Mouse (Mus musculus) gastrocnemius, postnatal 36 days (tissue): ENCODE data around the gene Por. TPM values are rescaled to one million over a fixed set of nuclear protein-coding genes. Genes with fewer than 3 reads are reported as not detected.

Experiments
- DNase-seq, 2 experiments: peaks; one replicate each; pipeline ENCODE4 v3.0.0; 2022
- intact Hi-C: fragments of 180-260 bp; cut with DNase I; formaldehyde crosslinking; loops from one replicate; pipeline ENCODE4 v1.15.1; 2025
- total RNA-seq, 2 experiments: library from RNA; stranded (reverse); gene quantifications; 2 replicates each; pipeline ENCODE4 v1.2.3; 2021

Gene Por
- total RNA-seq, 2 experiments from 2014 or later: 26.3 to 31.8 TPM

DNA sequence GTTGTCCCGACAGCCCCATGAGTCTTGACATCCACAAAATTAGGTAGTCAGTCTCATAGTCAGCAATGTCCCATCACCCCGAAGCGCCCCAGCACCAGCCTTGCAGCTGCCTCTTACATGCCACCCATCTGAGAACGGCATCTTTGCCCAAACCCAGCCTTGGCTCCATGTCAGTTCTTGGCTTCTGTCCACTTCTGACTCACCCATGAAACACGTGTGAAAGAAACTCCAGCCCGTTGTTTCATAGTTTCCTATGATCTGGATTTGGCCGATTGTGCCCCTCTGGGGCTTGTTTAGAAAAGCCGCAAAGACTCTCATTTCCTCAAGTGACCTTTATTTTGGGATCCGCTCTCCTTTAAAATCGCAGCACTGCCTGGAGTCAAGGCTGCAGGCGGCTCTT, 52.3 kb downstream of the Por start:
- DNase-seq: peak; percentile 58 to 64
- intact Hi-C loops: loop anchor here (5.0 kb wide), 1 partner anchor 35 kb away; no protein-coding TSS in a partner anchor

DNA sequence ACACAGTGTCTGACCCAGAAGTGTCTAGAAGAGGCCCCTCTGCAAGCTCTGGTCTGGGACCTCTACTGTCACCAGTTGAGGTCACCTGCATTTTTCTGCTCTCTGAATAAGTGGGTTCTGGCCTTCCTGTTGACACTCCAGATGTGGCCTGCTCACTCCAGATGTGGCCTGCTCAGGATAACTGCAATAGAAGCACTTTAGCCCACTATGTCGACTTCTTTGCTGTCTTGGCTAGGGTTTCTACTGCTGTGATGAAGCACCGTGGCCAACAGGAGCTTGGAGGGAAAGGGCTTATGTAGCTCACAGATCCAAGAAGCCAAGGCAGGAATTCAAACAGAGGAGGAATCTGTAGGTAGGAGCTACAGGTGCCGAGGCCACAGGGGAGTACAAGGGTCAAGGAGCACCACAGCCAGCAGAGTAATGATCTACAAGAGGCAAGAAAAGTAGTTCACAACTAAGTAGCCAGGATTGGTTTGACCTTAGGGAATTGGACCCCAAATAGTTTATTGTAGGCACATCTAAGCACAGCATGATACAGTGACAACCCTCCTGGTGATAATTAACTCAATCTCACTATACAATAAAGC, 53.4 kb downstream of the Por start:
- intact Hi-C loops: loop anchor here (5.0 kb wide), 1 partner anchor 36 kb away; no protein-coding TSS in a partner anchor
- no peak for DNase-seq

DNA sequence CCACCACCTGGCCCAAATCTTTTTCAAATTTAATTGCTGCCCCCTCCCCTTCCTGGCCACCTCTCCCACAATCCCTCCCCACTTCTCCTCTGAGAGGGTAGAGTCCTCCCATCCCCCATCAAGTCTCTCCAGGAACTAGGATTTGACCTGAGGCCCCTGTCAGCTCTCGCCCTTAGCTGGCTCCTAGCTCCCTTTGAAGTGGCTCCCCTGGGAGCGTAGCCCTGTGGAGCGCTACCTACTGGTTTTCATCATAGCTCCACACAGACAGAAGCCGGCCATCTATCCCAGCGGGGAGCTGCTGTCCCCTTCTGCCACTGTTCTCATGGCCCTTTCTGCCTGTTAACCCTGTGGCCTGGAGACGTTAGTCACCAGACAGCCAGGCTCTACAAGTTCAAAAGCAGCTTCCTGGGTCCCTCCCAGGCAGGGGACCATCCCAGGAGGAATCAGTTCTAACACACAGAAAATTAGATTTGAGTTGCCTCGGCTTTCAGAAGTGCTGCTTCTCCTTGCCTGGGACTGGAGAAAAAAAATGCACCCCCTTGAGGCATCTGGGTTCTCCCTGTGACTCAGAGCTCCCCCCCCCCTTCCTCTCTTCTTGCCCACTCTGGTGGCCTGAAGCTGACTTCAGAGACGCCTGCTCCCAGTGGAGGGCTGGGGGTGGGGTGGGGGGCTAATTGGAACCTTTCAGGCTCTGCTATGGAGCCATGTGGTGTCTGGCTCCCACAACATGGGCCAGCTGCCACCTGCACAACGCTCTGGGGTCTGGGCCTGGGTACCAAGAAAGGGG, 54.9 kb downstream of the Por start:
- intact Hi-C loops: loop anchor here (5.0 kb wide), 1 partner anchor 37 kb away; no protein-coding TSS in a partner anchor
- no peak for DNase-seq

DNA sequence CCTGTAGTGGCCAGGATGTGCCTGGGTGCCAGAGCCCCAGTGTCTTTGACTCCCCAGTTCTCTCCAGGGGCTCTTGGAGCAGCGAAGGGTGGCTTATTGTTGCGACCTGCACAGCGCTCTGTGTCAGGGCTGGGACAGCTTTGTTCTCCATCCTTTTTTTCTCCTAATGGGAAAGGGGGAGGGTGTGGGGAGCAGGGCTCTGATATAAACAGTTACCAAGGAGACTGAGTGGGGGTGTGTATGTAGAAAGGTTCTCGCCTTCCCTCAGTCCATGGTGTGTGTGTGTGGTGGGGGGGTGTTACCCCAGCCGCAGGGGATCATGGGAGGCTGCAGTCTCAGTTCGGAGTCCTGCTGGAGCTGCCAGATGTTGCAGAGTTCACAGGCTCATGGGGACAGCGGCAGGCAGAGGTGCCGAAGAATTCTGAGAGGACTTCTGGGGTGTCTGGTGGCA, 55.6 kb downstream of the Por start:
- intact Hi-C loops: no loop called here
- DNase-seq: no peak

DNA sequence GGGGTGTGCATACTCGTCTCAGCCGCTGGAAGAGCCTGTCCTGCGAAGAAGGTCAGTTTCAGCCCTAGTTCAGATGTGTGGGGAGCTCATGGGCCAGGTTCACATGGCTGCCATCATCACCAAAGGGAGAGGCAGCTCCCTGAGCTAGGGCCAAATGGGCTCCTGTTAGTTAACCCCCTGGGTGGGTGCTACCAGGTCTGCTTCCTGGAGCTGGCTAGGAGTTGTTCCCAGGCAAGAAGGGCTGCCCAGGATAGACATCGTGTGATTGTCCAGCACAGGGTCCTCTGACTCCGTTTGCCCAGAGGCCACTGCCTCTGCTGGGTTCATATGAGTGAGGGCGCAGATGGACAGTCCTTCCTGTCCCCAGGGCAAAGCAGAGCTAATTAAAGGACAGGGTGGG, 56.2 kb downstream of the Por start:
- no peak for DNase-seq
- intact Hi-C loops: no loop called here

DNA sequence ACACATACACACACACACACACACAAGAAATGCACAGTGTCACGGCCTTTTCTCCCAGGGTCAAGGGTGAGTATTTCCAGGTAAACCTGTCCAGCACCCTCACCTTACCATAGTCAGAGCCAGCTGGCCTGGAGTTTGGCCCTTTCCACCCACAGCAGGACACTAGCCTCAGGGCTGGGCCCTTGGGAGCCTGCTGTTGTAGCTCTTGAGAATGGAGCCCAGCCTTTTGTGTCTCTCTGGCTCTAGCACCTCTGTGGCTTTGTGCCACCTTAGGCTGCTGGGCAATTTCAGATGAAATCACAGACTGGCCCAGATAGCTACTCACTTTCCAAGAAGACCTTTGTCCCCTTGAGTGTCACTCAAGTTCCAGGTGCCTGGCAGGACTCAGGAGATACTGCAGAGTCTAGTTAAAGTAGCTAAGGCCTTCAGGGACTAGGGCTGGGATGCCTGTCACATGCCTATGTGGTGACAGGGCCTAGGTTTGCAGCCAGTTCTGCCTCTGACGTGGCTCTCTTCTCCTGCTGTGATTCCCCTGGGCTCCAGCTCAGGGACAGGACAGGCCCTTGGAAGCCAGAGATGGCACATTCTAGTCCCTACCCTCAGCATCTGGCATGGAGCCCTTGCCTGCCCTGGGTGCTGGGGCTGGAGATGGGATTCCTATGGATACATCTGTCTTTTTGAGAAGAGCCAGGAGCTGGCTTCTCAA, 57.0 kb downstream of the Por start:
- intact Hi-C loops: no loop called here
- no peak for DNase-seq

DNA sequence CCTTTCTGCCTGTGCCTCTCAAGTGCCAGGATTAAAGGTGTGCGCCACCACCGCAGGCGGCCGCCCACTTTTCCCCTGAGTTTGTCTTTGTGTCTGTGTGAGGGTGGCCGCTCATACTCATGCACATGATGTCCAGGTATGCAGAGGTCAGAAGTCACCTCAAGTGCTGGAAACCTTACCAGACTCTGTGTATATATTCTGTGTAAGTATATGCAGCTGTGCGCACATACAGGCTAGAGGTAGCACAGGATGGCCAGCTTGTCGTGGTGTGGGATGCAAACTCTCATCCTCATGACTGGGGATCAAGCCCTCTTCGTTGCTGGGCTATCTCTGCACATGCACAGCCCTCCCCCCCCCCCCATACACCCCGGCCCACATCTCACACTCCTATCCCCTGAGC, 58.0 kb downstream of the Por start:
- intact Hi-C loops: no loop called here
- DNase-seq: no peak

DNA sequence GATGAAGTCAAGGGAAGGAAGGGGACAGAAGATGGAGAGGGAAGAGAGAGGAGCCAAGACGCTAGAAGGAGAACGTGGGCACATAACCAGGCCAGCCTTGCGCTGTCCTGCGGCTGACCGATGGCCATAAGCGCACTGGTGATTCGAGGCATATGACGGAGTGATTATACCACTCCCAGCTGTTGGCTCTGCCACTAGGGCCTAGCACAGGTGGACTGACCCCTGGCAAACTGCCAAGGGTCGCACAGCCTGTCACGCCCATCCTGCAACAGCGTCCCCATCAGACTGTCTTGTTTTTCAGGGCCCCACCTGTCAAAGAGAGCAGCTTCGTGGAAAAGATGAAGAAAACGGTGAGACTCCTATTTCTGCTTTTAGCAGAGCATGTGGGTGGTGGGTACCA, 58.5 kb downstream of the Por start:
- intact Hi-C loops: no loop called here
- no peak for DNase-seq

DNA sequence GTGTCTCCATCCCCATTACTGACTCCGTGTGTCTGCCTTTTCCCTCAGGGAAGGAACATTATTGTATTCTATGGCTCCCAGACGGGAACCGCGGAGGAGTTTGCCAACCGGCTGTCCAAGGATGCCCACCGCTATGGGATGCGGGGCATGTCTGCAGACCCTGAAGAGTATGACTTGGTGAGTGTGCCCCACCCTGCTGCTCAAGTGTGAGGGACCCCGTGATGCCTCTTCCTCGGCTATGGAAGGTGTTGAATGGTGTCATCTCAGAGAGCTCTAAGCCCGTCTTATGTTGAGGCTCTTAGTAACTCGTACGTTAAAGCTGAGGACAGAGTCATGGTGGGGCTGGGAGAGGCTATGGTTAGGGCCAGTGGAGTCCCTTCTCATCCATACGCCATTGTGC, 59.5 kb downstream of the Por start:
- intact Hi-C loops: no loop called here
- no peak for DNase-seq

DNA sequence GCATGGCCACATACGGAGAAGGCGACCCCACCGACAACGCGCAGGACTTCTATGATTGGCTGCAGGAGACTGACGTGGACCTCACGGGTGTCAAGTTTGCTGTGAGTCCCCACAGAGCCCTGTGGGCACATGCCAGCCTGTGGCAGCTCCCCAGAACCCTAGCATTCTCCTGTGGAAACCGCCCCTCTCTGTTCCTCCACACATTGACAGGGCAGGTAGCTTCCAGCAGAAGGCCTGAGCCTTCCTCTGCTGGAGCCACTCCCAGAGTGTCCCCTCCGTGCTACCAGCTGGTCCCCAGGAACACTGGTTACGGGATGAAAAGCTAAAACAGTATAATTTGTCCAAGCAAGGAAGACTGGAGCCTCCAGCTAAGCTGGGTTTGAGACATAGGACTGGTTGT, 60.4 kb downstream of the Por start:
- intact Hi-C loops: no loop called here
- DNase-seq: no peak

DNA sequence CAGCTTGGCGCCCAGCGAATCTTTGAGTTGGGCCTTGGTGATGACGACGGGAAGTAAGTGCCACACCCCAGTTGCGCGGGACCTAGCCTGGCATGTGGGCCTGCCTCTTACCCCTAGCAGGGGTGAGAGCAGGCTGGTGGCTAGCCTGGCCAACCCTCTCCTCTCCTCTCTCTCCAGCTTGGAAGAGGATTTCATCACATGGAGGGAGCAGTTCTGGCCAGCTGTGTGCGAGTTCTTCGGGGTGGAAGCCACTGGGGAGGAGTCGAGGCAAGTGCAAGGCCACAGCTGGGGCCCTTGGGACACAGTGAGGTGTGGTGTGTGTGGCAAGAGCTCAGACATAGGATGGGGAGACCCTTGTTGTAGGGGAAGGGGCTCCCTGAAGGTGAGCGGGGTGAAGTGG, 61.1 kb downstream of the Por start:
- DNase-seq: no peak

DNA sequence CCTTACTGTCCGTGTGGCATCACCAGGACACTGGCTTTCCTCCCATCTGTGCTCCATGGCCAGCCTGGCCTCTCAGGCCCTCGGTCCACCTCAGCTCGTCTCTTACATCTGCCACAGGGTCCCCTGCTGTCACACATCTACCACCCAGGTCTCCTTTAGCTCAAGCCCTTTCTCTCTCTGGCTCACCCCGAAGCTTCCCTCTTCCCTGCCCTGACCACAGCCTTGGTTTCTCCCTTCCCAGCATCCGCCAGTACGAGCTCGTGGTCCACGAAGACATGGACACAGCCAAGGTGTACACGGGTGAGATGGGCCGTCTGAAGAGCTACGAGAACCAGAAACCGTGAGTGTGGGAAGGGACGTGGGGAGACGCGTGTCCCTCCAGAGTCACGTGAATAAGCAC, 61.5 kb downstream of the Por start:
- DNase-seq: no peak
- intact Hi-C loops: no loop called here

More for the DNA sequence above, 61.1 kb downstream of the Por start:
- intact Hi-C loops: no loop called here

DNA sequence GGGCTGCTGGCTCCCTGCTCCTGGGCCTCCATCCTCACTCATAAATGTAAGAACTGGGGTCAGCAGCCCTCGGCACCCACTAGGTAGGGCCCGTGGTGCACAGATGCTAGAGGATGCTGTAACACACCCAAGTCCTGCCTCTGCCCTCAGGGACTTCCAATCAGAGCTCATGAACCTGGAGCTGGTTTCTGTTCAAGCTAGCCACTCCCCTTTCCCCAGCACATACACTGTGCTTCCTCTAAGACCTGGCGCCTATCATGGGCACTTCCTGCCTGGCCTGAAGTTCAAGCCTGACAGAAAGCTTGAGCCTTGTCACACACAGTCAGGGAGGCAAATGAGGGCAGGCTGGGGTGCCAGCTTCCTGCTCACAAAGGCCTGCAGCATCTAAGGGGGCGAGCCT, 63.2 kb downstream of the Por start:
- intact Hi-C loops: no loop called here
- DNase-seq: no peak

DNA sequence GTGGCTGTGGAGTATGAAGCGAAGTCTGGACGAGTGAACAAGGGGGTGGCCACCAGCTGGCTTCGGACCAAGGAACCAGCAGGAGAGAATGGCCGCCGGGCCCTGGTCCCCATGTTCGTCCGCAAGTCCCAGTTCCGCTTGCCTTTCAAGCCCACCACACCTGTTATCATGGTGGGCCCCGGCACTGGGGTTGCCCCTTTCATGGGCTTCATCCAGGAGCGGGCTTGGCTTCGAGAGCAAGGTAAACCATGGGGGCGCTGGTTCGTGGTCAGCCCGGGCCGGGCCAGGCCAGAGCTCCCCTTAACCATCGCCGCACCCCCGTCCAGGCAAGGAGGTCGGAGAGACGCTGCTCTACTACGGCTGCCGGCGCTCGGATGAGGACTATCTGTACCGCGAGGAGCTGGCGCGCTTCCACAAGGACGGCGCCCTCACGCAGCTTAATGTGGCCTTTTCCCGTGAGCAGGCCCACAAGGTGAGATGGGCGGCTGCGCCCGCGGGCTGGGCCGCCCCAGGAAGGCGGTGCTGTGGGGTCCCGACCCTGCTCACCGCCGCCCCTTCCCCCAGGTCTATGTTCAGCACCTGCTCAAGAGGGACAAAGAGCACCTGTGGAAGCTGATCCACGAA, 64.3 kb downstream of the Por start:
- intact Hi-C loops: no loop called here
- no peak for DNase-seq

DNA sequence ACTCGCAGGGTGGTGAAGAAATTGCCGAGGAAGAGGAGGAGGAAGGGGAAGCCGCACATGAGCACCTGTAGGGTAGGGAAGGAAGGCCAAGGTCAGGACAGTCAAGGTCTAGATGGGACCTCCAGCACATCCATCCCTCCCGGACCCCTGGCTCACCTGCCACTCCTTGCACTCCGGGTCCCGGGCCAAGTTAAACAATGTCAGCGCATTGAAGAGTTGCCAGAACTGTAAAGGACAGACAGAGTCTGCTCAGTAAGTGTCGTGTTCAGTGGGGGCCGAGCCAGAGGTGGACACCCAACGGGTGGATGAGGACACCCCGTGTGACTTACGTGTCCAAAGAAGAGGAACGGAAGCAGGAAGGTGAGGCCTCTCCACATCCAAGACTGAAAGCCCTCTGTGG, 65.9 kb downstream of the Por start:
- intact Hi-C loops: no loop called here
- DNase-seq: no peak

DNA sequence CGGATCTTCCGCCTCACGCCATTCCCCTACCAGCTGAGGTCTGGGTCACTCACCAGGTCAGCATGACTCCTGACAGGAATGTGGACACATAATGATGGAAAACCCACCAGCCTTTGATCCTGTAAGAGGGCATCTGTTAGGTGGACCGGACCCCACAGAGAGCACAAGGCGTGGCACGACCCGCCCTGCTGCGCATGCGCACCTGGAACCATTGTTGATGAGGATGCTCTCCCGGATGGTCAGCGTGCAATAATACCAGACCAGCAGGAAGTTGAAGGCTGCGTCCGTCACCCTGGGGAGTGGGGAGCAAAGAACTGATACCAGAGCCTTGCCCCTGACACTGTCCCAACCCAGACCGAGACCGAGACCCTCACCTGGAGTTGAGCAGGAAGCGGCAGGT, 66.7 kb downstream of the Por start:
- intact Hi-C loops: no loop called here
- DNase-seq: no peak

DNA sequence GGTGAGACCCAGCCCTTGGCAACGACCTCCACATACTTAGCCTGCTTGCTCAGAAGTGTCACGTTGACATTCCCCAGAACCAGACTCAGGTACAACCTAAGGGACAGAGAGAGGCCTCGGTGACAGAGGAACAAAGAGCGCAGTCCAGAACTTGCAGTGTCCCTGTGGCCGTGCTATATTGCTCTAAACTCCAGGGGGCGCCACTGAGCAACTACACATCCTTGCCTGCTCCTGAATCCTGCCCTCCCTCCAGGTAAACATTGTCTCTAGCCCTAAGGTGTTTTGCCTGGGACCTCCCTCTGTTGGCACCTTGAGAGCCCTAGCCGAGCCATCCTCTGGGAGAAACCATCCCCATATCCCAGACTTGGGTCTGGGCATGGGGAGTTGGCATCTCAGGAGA, 67.3 kb downstream of the Por start:
- intact Hi-C loops: no loop called here

DNA sequence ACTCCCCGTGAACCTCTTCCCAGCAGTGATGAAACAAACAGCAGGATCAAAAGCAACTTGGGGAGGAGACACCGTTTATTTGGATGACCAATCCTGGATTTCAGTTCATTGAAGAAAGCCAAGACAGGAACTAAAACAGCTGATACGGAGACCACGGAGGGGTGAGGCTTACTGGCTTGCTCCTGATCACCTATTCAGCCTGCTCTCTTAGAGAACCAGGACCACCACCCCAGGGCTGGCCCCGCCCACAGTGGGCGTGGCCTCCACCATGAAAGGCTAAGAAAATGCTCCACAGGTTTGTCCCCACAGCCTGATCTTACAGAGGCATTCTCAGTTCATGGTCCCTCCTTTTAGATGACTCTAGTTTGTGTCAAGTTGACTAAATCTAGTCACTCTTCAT, 68.4 kb downstream of the Por start:
- intact Hi-C loops: no loop called here
- no peak for DNase-seq

More for the DNA sequence above, 67.3 kb downstream of the Por start:
- no peak for DNase-seq

DNA sequence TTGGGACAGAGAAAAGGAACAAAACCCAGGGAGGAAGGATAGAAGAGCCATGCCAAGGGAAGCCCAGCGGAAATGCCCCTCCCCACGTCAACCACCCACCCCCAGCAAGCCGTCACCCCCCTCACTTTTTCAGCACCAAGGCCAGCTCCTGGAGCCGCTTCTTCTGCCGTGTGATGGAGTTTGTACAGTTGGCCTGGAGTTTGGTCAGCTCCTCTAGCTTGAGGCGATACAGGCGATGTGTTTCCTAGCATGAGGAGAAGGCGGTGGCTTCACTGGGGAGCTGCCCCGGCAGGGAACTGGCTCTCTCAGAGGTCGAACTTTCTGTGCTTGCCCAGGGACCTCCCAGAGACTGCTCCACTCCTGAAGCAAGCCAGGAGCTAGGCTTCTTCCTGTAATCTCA, 72.3 kb downstream of the Por start:
- intact Hi-C loops: no loop called here
- no peak for DNase-seq

DNA sequence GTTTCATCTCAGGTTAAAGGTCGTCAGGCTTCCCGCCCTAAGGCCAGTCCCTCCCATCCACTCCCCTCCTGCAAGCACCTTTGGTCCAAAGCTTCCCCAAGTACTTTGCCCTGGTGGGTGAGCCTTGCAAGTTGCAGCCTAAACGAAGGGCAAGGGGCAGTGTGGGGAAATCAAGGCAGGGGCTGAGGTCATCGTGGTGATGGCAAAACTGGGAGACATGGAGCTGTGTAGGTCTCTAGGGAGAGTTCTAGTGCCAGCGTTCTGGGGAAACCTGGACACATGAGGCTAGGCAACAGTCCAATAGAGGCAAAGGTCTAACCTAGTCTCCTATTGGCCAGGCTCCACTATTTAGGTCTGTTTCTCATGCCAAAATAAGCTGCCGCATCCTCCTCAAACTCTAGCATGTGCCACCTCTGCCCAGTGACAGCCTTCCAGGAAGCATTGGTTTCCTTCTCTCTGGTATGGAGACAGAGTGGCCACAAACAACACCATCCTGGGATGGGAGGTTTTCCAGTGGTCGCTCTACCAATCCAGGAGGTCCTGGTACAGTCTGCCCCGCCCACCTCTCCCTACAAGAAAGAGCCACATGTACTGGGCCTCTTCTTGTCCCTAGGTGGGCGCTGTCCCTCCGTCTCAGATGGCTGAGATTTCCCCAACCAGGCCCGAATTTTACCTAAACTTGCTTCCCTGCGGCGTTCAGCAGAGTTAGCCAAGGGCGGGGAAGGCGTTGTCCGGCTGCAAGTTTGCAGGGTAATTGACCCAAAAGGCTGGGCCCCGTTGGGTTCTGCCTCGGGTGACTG, 73.3 kb downstream of the Por start:
- DNase-seq: no peak
- intact Hi-C loops: no loop called here
